Mouse (Mus musculus): Measurements from ENCODE around the gene Try10.
"Not testable (repeated sequence)": the region's sequence is repeated elsewhere in the genome, so short reads cannot be mapped to it uniquely, and the experiment has no call there.

- not testable (repeated sequence) for TF ChIP-seq CTCF (IDR thresholded peaks at IDR 0.05; ENCODE audit: low read depth); EP300 (optimal IDR thresholded peaks at IDR 0.05)
These were observed 37.2 kb upstream of the Try10 start, which contains the start of gene Try5 for GRCm38 (mm10) chr6:41316741-41317140.

All from stomach, postnatal 0 days (tissue).